Mouse (Mus musculus) E14TG2a.4 (cell line): ENCODE measurements around the gene Ccdc88c.

Experiments
- CTCF ChIP-seq: conservative IDR thresholded peaks from 2 replicates; pipeline ENCODE4 v1.5.1; 2014; ENCODE audit warnings: low read length
- NANOG ChIP-seq: IDR thresholded peaks from 2 replicates; pipeline ENCODE4 v1.6.1; 2014; ENCODE audit warnings: borderline replicate concordance, low read length, mixed read lengths
- POU5F1 ChIP-seq: IDR thresholded peaks from 2 replicates; pipeline ENCODE4 v1.6.1; 2014; ENCODE audit warnings: low read length, borderline replicate concordance

- TF ChIP-seq NANOG (no peak), CTCF (peak; percentile 80), POU5F1 (no peak)
Observed at GRCm38 (mm10) chr12:100936116-100936515, 92.7 kb downstream of the Ccdc88c start.
